Mouse (Mus musculus) lung, embryonic 15.5 days (tissue): Measurements from ENCODE around the gene Vmn1r239-ps. TPM values are rescaled to one million over a fixed set of nuclear protein-coding genes. Genes with fewer than 3 reads are reported as not detected.
"Not testable (repeated sequence)": the region's sequence is repeated elsewhere in the genome, so short reads cannot be mapped to it uniquely, and the experiment has no call there.

Experiments
- ATAC-seq: fragments of 200-750 bp; cut with Nextera tagmentation; 2 replicates; pipeline ENCODE4 v1.8.0; 2017; ENCODE audit warnings: moderate number of reproducible peaks, borderline replicate concordance; ENCODE audit not compliant: low FRiP score, low TSS enrichment; ENCODE audit errors: extremely low read depth
- H3K27ac ChIP-seq: fragments of 300-500 bp; sonication (generic); 2 replicates; pipeline ENCODE4 v1.5.1; 2015; ENCODE audit warnings: moderate library complexity, mild to moderate bottlenecking, inconsistent platforms
- H3K27me3 ChIP-seq: fragments of 300-500 bp; sonication (generic); 2 replicates; pipeline ENCODE4 v1.6.1; 2015; ENCODE audit warnings: inconsistent platforms
- H3K36me3 ChIP-seq: fragments of 300-500 bp; sonication (generic); 2 replicates; pipeline ENCODE4 v1.6.1; 2015; ENCODE audit warnings: inconsistent platforms
- H3K4me1 ChIP-seq: fragments of 300-500 bp; sonication (generic); 2 replicates; pipeline ENCODE4 v1.6.1; 2015; ENCODE audit warnings: inconsistent platforms
- H3K4me2 ChIP-seq: fragments of 300-500 bp; sonication (generic); 2 replicates; pipeline ENCODE4 v1.6.1; 2015; ENCODE audit warnings: inconsistent platforms, mild to moderate bottlenecking, moderate library complexity
- H3K4me3 ChIP-seq: fragments of 300-500 bp; sonication (generic); 2 replicates; pipeline ENCODE4 v1.5.1; 2015; ENCODE audit warnings: mild to moderate bottlenecking, inconsistent platforms
- H3K9ac ChIP-seq: fragments of 300-500 bp; sonication (generic); 2 replicates; pipeline ENCODE4 v1.6.1; 2015; ENCODE audit warnings: inconsistent platforms
- H3K9me3 ChIP-seq: fragments of 300-500 bp; sonication (generic); 2 replicates; pipeline ENCODE4 v1.6.1; 2016; ENCODE audit warnings: inconsistent platforms
- WGBS: fragments of 180-500 bp; shearing (Covaris S2); methylation state at CpG from one replicate; pipeline ENCODE4 v1.1.7; 2015; 5-methylcytosine and 5-hydroxymethylcytosine counted together
- polyA plus RNA-seq: library from polyadenylated mRNA; unstranded; fragments of >200 nt; fragmentation: Nextera tagmentation; extraction: Ambion mirVana; gene quantifications from 2 replicates; pipeline ENCODE4 v1.2.1, GENCODE M21; 2015

The Vmn1r239-ps gene
- polyA plus RNA-seq, result not detected in 2 replicates

DNA sequence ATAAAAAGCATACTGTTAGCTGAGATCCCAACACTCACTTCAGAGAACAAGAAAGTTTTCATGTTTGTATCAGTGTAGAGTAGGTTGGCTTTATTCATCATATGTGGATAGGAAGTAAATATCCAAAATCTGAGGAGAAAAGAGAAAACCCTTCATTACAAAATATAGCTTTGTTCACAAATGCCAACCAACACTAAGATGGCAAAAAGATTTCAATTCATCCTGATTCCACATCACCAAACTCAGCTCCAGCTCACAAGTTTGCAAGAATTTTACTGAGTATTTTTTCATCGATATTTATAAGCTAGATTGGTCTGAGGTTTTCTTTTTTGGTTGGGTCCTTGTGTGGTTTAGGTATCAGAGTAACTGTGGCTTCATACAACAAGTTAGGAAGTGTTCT lies at the start of gene Vmn1r239-ps:
Vmn1r239-ps (minus strand) TSS at position 101 of the 400 bp plus-strand sequence.
- not testable (repeated sequence) for H3K36me3 ChIP-seq, ATAC-seq, H3K4me1 ChIP-seq, H3K27ac ChIP-seq, H3K4me3 ChIP-seq, H3K9me3 ChIP-seq, H3K4me2 ChIP-seq, H3K27me3 ChIP-seq, H3K9ac ChIP-seq
- 80% methylated on average over 1 of the region's 1 CpGs for WGBS

DNA sequence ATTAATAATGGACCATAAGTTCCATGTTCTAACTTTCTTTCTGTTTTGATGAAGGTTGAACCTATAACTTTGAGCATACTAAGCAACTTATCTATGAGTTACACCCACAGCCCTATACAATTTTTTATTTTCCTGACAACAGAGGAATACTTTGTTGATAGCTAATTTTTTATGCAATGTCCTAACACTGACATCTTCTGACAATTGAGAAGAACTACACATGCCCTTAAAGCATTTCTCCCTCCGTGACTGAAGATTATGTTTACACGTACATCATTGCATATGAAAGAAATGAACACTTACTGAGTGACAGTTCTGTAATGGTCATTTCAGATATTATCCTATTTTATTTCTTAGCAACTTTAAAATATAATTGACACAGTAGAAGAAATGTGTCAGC lies 36.0 kb upstream of the Vmn1r239-ps start:
- Histone ChIP-seq H3K27ac (no peak overlapping the region), H3K9me3 (no peaks in the 10 kb centered on the region), H3K36me3 (no peaks in the 10 kb centered on the region), H3K4me1 (no peaks in the 10 kb centered on the region), H3K27me3 (no peaks in the 10 kb centered on the region), H3K4me2 (no peak overlapping the region), H3K9ac (no peak overlapping the region), H3K4me3 (no peak overlapping the region)
- no peak for ATAC-seq
- 49% methylated on average over 2 of the region's 2 CpGs for WGBS

DNA sequence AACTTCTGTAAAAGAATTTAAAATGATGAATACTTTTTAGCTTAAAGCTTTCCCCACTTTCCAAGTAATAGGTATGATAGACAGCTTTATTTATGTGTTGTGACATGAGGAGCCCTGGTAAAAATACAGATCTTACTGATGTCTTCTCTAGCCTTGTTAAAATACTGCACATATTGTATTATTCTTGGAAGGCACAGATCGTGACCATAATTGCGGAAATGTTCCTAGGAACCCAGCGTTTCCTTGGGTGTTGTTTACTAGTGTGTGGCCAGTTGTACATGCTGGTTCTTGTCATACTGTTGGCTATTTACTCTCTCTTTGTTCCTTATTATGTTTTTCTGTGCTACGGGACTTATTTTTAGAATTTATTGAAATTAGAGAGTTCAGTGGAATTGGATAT lies 10.1 kb downstream of the Vmn1r239-ps start:
- 81% methylated on average over 4 of the region's 4 CpGs for WGBS
- Histone ChIP-seq H3K9ac (no peak overlapping the region), H3K36me3 (no peaks in the 10 kb centered on the region), H3K27ac (no peak overlapping the region), H3K27me3 (no peaks in the 10 kb centered on the region), H3K4me1 (no peaks in the 10 kb centered on the region), H3K9me3 (no peaks in the 10 kb centered on the region), H3K4me2 (no peak overlapping the region), H3K4me3 (no peak overlapping the region)
- ATAC-seq, result no peak

DNA sequence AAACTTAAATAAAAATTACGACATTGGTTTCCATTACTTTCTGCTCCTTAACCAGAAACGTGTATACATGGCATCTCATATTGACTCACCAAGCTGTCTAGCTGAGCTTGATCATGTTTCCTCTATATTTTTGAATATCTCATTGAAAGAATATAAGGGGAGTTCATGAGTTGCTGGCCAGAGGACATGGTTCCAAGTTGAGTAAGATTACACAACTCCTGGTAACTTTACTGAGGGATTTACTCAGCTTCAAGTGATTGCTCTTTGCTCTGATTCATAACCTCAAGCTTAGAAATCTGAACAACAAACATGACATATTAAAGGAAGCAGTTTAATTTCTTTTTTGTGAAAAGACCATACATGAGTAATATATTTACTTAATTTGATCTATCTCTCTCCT lies 18.1 kb downstream of the Vmn1r239-ps start:
- 68% methylated on average over 2 of the region's 2 CpGs for WGBS
- Histone ChIP-seq H3K27me3 (no peaks in the 10 kb centered on the region), H3K36me3 (no peaks in the 10 kb centered on the region), H3K9me3 (no peaks in the 10 kb centered on the region), H3K4me2 (no peak overlapping the region), H3K4me3 (no peak overlapping the region), H3K4me1 (no peaks in the 10 kb centered on the region), H3K27ac (no peak overlapping the region), H3K9ac (no peak overlapping the region)
- ATAC-seq, result no peak

DNA sequence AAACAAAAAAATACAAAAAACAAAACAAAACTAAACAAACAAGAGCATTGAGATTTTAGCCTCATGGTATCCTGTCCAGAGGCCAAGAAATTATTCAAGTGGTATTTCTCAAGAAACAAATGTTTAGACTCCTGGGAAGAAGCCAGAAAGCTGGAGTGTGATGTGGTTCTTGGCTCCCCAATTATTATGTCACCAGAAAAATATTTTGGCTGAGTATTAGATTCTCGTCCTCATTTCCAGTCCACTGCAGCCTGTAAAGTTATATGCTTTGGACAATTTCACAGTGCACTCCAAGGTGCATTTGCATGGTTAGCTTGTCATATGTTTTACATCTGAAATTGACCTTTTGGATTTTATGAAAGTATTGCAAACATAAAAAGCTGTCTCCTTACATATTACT lies 23.8 kb downstream of the Vmn1r239-ps start:
- Histone ChIP-seq H3K4me1 (no peaks in the 10 kb centered on the region), H3K9me3 (no peaks in the 10 kb centered on the region), H3K4me2 (no peak overlapping the region), H3K4me3 (no peak overlapping the region), H3K36me3 (no peaks in the 10 kb centered on the region), H3K27ac (no peak overlapping the region), H3K9ac (no peak overlapping the region), H3K27me3 (no peaks in the 10 kb centered on the region)
- 29% methylated on average over 1 of the region's 1 CpGs for WGBS
- peak; percentile 89; the same call in 1 of the 2 replicates for ATAC-seq

DNA sequence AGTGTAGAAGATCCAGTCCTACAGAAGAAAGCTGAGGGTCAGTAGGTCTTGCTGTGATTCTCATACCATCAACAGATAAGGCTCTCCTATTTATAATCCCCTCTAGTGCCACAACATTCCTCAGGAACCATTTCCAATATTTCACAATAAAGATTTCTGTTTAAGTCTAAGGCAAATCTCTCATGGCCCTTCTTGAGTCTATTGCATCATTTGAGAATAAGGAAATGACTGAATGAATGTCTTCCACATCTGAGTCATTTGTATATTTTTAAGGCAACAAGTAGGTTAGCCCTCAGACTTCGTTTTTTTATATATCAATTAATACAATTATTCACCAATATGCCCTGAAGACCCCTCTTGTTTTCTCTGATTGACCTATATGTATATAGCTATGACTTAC lies 24.4 kb downstream of the Vmn1r239-ps start, which contains the start of gene Il13ra2:
Il13ra2 (minus strand) TSS at position 64 of the 400 bp plus-strand sequence.
- Histone ChIP-seq H3K27me3 (no peaks in the 10 kb centered on the region), H3K4me3 (no peak within 1 kb of the TSS), H3K36me3 (no peaks in the 10 kb centered on the region), H3K9me3 (no peaks in the 10 kb centered on the region), H3K27ac (no peak within 1 kb of the TSS), H3K4me2 (no peak within 1 kb of the TSS), H3K4me1 (no peaks in the 10 kb centered on the region), H3K9ac (no peak within 1 kb of the TSS)
- 32% methylated on average over 1 of the region's 1 CpGs for WGBS
- ATAC-seq, result no peak

Other genes with a start within 250 kb of the Vmn1r239-ps start
- not detected in 2 replicates for gene Il13ra2, start 24.5 kb downstream of the Vmn1r239-ps start, polyA plus RNA-seq
- 3.0 and 3.4 TPM in 2 replicates for gene Lrch2, start 100.4 kb upstream of the Vmn1r239-ps start, polyA plus RNA-seq